Comparison of ENCODE assay signal across 8 mouse cellular contexts in genomic region chr1:98095991-98096330, GRCm38 (mm10). TPM values are rescaled to one million over a fixed set of nuclear protein-coding genes. Genes with fewer than 3 reads are reported as not detected.
A peak's percentile ranks its signal among the peaks of the same experiment; 100 is the strongest.
DNase-seq lines count a peak whose midpoint lies in the region; ATAC-seq and TF ChIP-seq lines count a peak whose summit lies in the region.

No protein-coding gene starts in this region.

- H3K27me3 ChIP-seq in heart, postnatal 0 days (ENCODE audit: control insufficient read depth, insufficient read depth, low read length) = no peaks in the 10 kb centered on the region
- no peaks in the 10 kb centered on the region for H3K27me3 ChIP-seq in hindbrain, embryonic 14.5 days (ENCODE audit: control insufficient read depth, insufficient read depth, low read length)
- H3K27me3 ChIP-seq in midbrain, embryonic 15.5 days (replicated peaks) = no peaks in the 10 kb centered on the region

- ATAC-seq in heart, postnatal 0 days (ENCODE audit: insufficient read depth, low read depth) = no peak
- no peak for ATAC-seq in hindbrain, embryonic 14.5 days (ENCODE audit: low FRiP score)
- ATAC-seq in midbrain, embryonic 15.5 days (replicated peaks) = peak; percentile 3; the same call in 1 of the 2 replicates

- WGBS in heart, postnatal 0 days = 25% methylated on average over 9 of the region's 9 CpGs
- WGBS in bone marrow, adult 2 months = 29% methylated on average over 9 of the region's 9 CpGs
- WGBS in hindbrain, embryonic 14.5 days = 41% methylated on average over 9 of the region's 9 CpGs
- 32% methylated on average over 9 of the region's 9 CpGs for WGBS in midbrain, embryonic 15.5 days

- no peak for TF ChIP-seq EP300 in heart, postnatal 0 days (IDR thresholded peaks at IDR 0.05; ENCODE audit: low read depth)

- peaks cover 14% of the 10 kb centered on the region for H3K4me1 ChIP-seq in heart, postnatal 0 days (ENCODE audit: control insufficient read depth, insufficient read depth)
- H3K4me1 ChIP-seq in bone marrow, adult 2 months (ENCODE audit: control insufficient read depth, insufficient read depth, low read length) = no peaks in the 10 kb centered on the region; the same call in 1 of the 2 replicates
- peaks cover 22% of the 10 kb centered on the region for H3K4me1 ChIP-seq in hindbrain, embryonic 14.5 days (replicated peaks; ENCODE audit: control insufficient read depth, insufficient read depth, low read length)
- peaks cover 19% of the 10 kb centered on the region for H3K4me1 ChIP-seq in midbrain, embryonic 15.5 days

- H3K4me2 ChIP-seq in heart, postnatal 0 days (ENCODE audit: low read depth, low read length) = peak overlapping the region; percentile 85
- H3K4me2 ChIP-seq in hindbrain, embryonic 14.5 days (replicated peaks) = peak overlapping the region; percentile 83
- H3K4me2 ChIP-seq in midbrain, embryonic 15.5 days = peak overlapping the region; percentile 85

- H3K9ac ChIP-seq in heart, postnatal 0 days (replicated peaks; ENCODE audit: low read depth, low read length) = peak overlapping the region; percentile 67
- H3K9ac ChIP-seq in hindbrain, embryonic 14.5 days = peak overlapping the region; percentile 87
- H3K9ac ChIP-seq in midbrain, embryonic 15.5 days = peak overlapping the region; percentile 83

- no peaks in the 10 kb centered on the region for H3K9me3 ChIP-seq in heart, postnatal 0 days (replicated peaks; ENCODE audit: control insufficient read depth, low read length)
- no peaks in the 10 kb centered on the region for H3K9me3 ChIP-seq in hindbrain, embryonic 14.5 days (ENCODE audit: control insufficient read depth, low read length)
- H3K9me3 ChIP-seq in midbrain, embryonic 15.5 days = no peaks in the 10 kb centered on the region

- H3K4me3 ChIP-seq in heart, postnatal 0 days (ENCODE audit: low read depth, low read length) = peak overlapping the region; percentile 90
- H3K4me3 ChIP-seq in bone marrow, adult 2 months (replicated peaks; ENCODE audit: control insufficient read depth, low read depth, low read length) = peak overlapping the region; percentile 65
- H3K4me3 ChIP-seq in hindbrain, embryonic 14.5 days (replicated peaks; ENCODE audit: low read length) = peak overlapping the region; percentile 86
- peak overlapping the region; percentile 74 for H3K4me3 ChIP-seq in midbrain, embryonic 15.5 days

- H3K36me3 ChIP-seq in heart, postnatal 0 days (replicated peaks; ENCODE audit: control insufficient read depth, insufficient read depth, low read length) = no peaks in the 10 kb centered on the region
- H3K36me3 ChIP-seq in hindbrain, embryonic 14.5 days (replicated peaks; ENCODE audit: control insufficient read depth, insufficient read depth) = no peaks in the 10 kb centered on the region
- H3K36me3 ChIP-seq in midbrain, embryonic 15.5 days (replicated peaks) = no peaks in the 10 kb centered on the region

- no peak for TF ChIP-seq POLR2A in bone marrow, adult 2 months (IDR thresholded peaks at IDR 0.05; ENCODE audit: borderline replicate concordance, control insufficient read depth, low read depth, low read length)

- H3K27ac ChIP-seq in heart, postnatal 0 days (ENCODE audit: low read depth) = peak overlapping the region; percentile 76
- peak overlapping the region; percentile 64 for H3K27ac ChIP-seq in bone marrow, adult 2 months (ENCODE audit: control insufficient read depth, insufficient read depth, low read depth, low read length, poor library complexity)
- H3K27ac ChIP-seq in hindbrain, embryonic 14.5 days = peak overlapping the region; percentile 76
- H3K27ac ChIP-seq in midbrain, embryonic 15.5 days = peak overlapping the region; percentile 89

- DNase-seq in heart, postnatal 0 days (ENCODE audit: low spot score) = no peak
- DNase-seq in heart, postnatal 14 days = no peak
- no peak for DNase-seq in hindbrain, embryonic 14.5 days (ENCODE audit: low spot score)
- DNase-seq in layer of hippocampus, adult 9-11 months = no peak
- DNase-seq in right cerebral cortex, postnatal 4 days = no peak
- DNase-seq in cerebellum, postnatal 10 days = no peak

- no peak for TF ChIP-seq CTCF in heart, postnatal 0 days (IDR thresholded peaks at IDR 0.05; ENCODE audit: low read depth)
- TF ChIP-seq CTCF in bone marrow, adult 2 months (IDR thresholded peaks at IDR 0.05; ENCODE audit: control insufficient read depth, insufficient read depth, low read length) = no peak

- intact Hi-C loops in heart, postnatal 14 days (cut with DNase I) = loop anchor here (5.0 kb wide), 2 partner anchors 36 to 119 kb away; no protein-coding TSS in a partner anchor

RNA-seq across cellular contexts. Expression of gene Pam, which starts 0.5 kb away (rescaled TPM):
- 1,082 and 1,791 TPM in 2 replicates for total RNA-seq in heart, postnatal 0 days (2014; rRNA removed; ENCODE audit: low replicate concordance)
- 804 and 821 TPM in 2 replicates for polyA plus RNA-seq in heart, postnatal 0 days (2015; fragmentation: Nextera tagmentation; extraction: Ambion mirVana)
- total RNA-seq in heart, postnatal 14 days (2021) = 100 to 1,000 TPM; 474 to 583 TPM
- polyA plus RNA-seq in bone marrow, adult 2 months (2011; ENCODE audit: insufficient read depth, insufficient read length, low replicate concordance, missing spikeins) = 10.2 and 14.5 TPM in 2 replicates
- 30.8 and 34.4 TPM in 2 replicates for polyA plus RNA-seq in hindbrain, embryonic 14.5 days (2014; fragmentation: Nextera tagmentation; extraction: Ambion mirVana)
- polyA plus RNA-seq in midbrain, embryonic 15.5 days (2015; fragmentation: Nextera tagmentation; extraction: Ambion mirVana) = 35.8 and 40.7 TPM in 2 replicates

Comparison
In these comparisons a context has a peak if more than half of its experiments do, and no peak if none do; other contexts are left out.
1. RNA of gene Pam, which starts 0.5 kb away (polyA plus RNA-seq): 804 to 821 TPM in heart, postnatal 0 days; 35.8 to 40.7 TPM in midbrain, embryonic 15.5 days, 30.8 to 34.4 TPM in hindbrain, embryonic 14.5 days and 10.2 to 14.5 TPM in bone marrow, adult 2 months; every median in the first group is over 10 times any median in the second.
2. Peak in every context shown above with its lines, with median percentiles within 50 percentile points of each other: H3K27ac ChIP-seq, H3K4me2 ChIP-seq, H3K4me3 ChIP-seq and H3K9ac ChIP-seq.